Mouse (Mus musculus) stomach, postnatal 0 days (tissue): ENCODE results near the gene C5ar2.

Experiments
- CTCF ChIP-seq: IDR thresholded peaks from 2 replicates; pipeline ENCODE4 v1.5.1; 2016; ENCODE audit warnings: antibody characterized with exemption, low read depth, mild to moderate bottlenecking, moderate library complexity
- EP300 ChIP-seq: optimal IDR thresholded peaks from 2 replicates; pipeline ENCODE3; 2016; ENCODE audit warnings: antibody characterized with exemption

GRCm38 (mm10) chr7:16213986-16214385 lies 30.0 kb downstream of the C5ar2 start:
- no peak for TF ChIP-seq EP300
- TF ChIP-seq CTCF, result no peak
